Comparison of ENCODE assay signal across 8 mouse cellular contexts in the genomic region with DNA sequence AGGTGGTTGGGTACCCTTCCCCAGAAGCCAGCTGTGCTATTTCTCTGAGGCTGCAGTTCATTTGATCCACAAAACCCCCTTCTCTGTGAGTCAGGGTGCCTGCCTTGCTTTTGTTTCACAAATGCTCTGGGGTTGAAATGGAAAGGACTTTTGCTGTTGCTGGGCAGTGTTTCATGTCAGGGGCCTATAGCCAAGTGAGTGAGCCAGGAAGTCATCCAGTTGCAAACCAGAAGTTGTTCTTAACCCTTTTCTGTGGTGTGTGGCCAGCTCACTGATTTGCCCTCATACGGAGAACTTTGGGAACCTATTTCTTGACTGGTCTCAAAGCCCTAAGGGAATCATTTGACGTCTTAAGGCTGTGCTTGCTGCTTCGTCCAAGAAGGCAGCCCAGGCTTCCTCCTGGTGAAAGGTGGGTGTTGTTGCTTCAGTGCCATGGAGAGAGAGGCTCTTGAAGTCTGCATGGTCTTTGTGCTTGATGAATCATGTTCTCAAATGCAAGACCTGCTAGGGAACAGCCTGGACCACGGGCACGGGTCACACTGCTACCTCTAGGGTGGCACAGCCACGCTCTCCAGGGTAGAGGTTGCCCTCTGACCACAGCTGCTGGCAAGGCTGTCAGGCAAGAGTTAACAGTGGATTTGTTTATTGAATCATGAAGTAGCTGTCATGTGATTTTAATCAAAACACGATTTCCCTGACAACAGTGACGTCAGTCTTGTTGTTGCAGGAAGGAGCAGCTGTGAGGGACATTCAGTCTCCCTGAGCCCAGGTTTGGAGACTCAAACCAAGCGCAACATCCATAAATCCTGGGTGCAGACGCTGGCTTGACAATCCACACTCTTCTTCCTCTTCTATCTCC. TPM values are rescaled to one million over a fixed set of nuclear protein-coding genes. Genes with fewer than 3 reads are reported as not detected.
A peak's percentile ranks its signal among the peaks of the same experiment; 100 is the strongest.
DNase-seq lines count a peak whose midpoint lies in the region; ATAC-seq lines count a peak whose summit lies in the region.

No protein-coding gene starts in this region.

- H3K4me1 ChIP-seq in hindbrain, embryonic 10.5 days (replicated peaks) = peaks cover 12% of the 10 kb centered on the region
- H3K4me1 ChIP-seq in hindbrain, embryonic 11.5 days (replicated peaks; ENCODE audit: control insufficient read depth, insufficient read depth, low read length) = no peaks in the 10 kb centered on the region
- peaks cover 21% of the 10 kb centered on the region for H3K4me1 ChIP-seq in embryonic facial prominence, embryonic 10.5 days
- peaks cover 26% of the 10 kb centered on the region for H3K4me1 ChIP-seq in heart, embryonic 16.5 days (ENCODE audit: control insufficient read depth, insufficient read depth, low read length)
- H3K4me1 ChIP-seq in lung, embryonic 15.5 days = peaks cover 50% of the 10 kb centered on the region

- H3K9ac ChIP-seq in hindbrain, embryonic 11.5 days (ENCODE audit: low read depth, low read length) = no peak overlapping the region
- H3K9ac ChIP-seq in heart, embryonic 16.5 days (ENCODE audit: low read length) = 0 out of 2 replicates have a peak overlapping the region, but pooled peaks have one; percentile 5
- H3K9ac ChIP-seq in lung, embryonic 15.5 days = no peak overlapping the region

- no peaks in the 10 kb centered on the region for H3K27me3 ChIP-seq in hindbrain, embryonic 10.5 days (ENCODE audit: insufficient read depth, poor library complexity, severe bottlenecking)
- no peaks in the 10 kb centered on the region for H3K27me3 ChIP-seq in hindbrain, embryonic 11.5 days (ENCODE audit: control insufficient read depth, insufficient read depth, low read length)
- H3K27me3 ChIP-seq in embryonic facial prominence, embryonic 10.5 days (replicated peaks; ENCODE audit: low read depth, poor library complexity, severe bottlenecking) = no peaks in the 10 kb centered on the region
- H3K27me3 ChIP-seq in heart, embryonic 16.5 days (ENCODE audit: control insufficient read depth, insufficient read depth, low read length) = no peaks in the 10 kb centered on the region
- no peaks in the 10 kb centered on the region for H3K27me3 ChIP-seq in lung, embryonic 15.5 days

- H3K9me3 ChIP-seq in hindbrain, embryonic 10.5 days = no peaks in the 10 kb centered on the region
- H3K9me3 ChIP-seq in hindbrain, embryonic 11.5 days (ENCODE audit: control insufficient read depth, low read length) = no peaks in the 10 kb centered on the region
- H3K9me3 ChIP-seq in embryonic facial prominence, embryonic 10.5 days = no peaks in the 10 kb centered on the region
- no peaks in the 10 kb centered on the region for H3K9me3 ChIP-seq in heart, embryonic 16.5 days (replicated peaks; ENCODE audit: control insufficient read depth, low read length)
- H3K9me3 ChIP-seq in lung, embryonic 15.5 days = no peaks in the 10 kb centered on the region

- WGBS in hindbrain, embryonic 10.5 days = 82% methylated on average over 10 of the region's 10 CpGs
- 83% methylated on average over 10 of the region's 10 CpGs for WGBS in hindbrain, embryonic 11.5 days
- 77% methylated on average over 10 of the region's 10 CpGs for WGBS in embryonic facial prominence, embryonic 10.5 days
- 67% methylated on average over 10 of the region's 10 CpGs for WGBS in heart, embryonic 16.5 days
- WGBS in lung, embryonic 15.5 days = 40% methylated on average over 10 of the region's 10 CpGs

- 0 out of 2 replicates have a peak overlapping the region, but pooled peaks have one; percentile 45 for H3K27ac ChIP-seq in hindbrain, embryonic 10.5 days
- H3K27ac ChIP-seq in hindbrain, embryonic 11.5 days (ENCODE audit: low read depth, low read length) = no peak overlapping the region
- 0 out of 2 replicates have a peak overlapping the region, but pooled peaks have one; percentile 32 for H3K27ac ChIP-seq in embryonic facial prominence, embryonic 10.5 days (replicated peaks)
- peak overlapping the region; percentile 49 for H3K27ac ChIP-seq in heart, embryonic 16.5 days (ENCODE audit: low read length)
- H3K27ac ChIP-seq in lung, embryonic 15.5 days = peak overlapping the region; percentile 62

- no peak for ATAC-seq in hindbrain, embryonic 11.5 days (ENCODE audit: low FRiP score)
- ATAC-seq in heart, embryonic 16.5 days (replicated peaks; ENCODE audit: extremely low read depth, insufficient read depth, low FRiP score) = peak; percentile 11
- peak; percentile 72; the same call in 1 of the 2 replicates for ATAC-seq in lung, embryonic 15.5 days (ENCODE audit: borderline replicate concordance, extremely low read depth, low FRiP score, low TSS enrichment)
- ATAC-seq in erythroid progenitor cell, adult 5-6 weeks (replicated peaks; ENCODE audit: low FRiP score, poor library complexity, severe bottlenecking) = no peak

- H3K36me3 ChIP-seq in hindbrain, embryonic 10.5 days = peaks cover 69% of the 10 kb centered on the region
- H3K36me3 ChIP-seq in hindbrain, embryonic 11.5 days (ENCODE audit: control insufficient read depth, insufficient read depth, low read length) = 0 out of 2 replicates have a peak, but pooled peaks cover 2% of the 10 kb centered on the region
- H3K36me3 ChIP-seq in embryonic facial prominence, embryonic 10.5 days (replicated peaks) = peaks cover 73% of the 10 kb centered on the region
- H3K36me3 ChIP-seq in heart, embryonic 16.5 days (ENCODE audit: control insufficient read depth, insufficient read depth) = peaks cover 12% of the 10 kb centered on the region
- peaks cover 18% of the 10 kb centered on the region for H3K36me3 ChIP-seq in lung, embryonic 15.5 days

- no peak overlapping the region for H3K4me3 ChIP-seq in hindbrain, embryonic 10.5 days
- no peak overlapping the region for H3K4me3 ChIP-seq in hindbrain, embryonic 11.5 days (ENCODE audit: low read depth, low read length)
- H3K4me3 ChIP-seq in embryonic facial prominence, embryonic 10.5 days = no peak overlapping the region
- H3K4me3 ChIP-seq in heart, embryonic 16.5 days (ENCODE audit: low read length) = no peak overlapping the region
- H3K4me3 ChIP-seq in lung, embryonic 15.5 days = no peak overlapping the region

- no peak overlapping the region for H3K4me2 ChIP-seq in hindbrain, embryonic 11.5 days (replicated peaks; ENCODE audit: low read depth, low read length)
- no peak overlapping the region for H3K4me2 ChIP-seq in heart, embryonic 16.5 days (ENCODE audit: low read depth, low read length)
- peak overlapping the region; percentile 22; the same call in 1 of the 2 replicates for H3K4me2 ChIP-seq in lung, embryonic 15.5 days

- DNase-seq in hindbrain, embryonic 10.5 days (ENCODE audit: low spot score) = no peak
- no peak for DNase-seq in hindbrain, embryonic 11.5 days (ENCODE audit: low spot score)
- DNase-seq in embryonic facial prominence, embryonic 10.5 days (ENCODE audit: low spot score) = no peak
- peak; percentile 84 for DNase-seq in kidney, postnatal 14 days
- DNase-seq in urinary bladder, postnatal 36 days (ENCODE audit: low spot score in 2 of 2) = peak; percentile 67 to 80

RNA-seq across cellular contexts. Expression of gene Ppp2r1b, which starts 39.9 kb away (rescaled TPM):
- 120 and 147 TPM in 2 replicates for polyA plus RNA-seq in hindbrain, embryonic 10.5 days (2016; fragmentation: Nextera tagmentation; extraction: Ambion mirVana)
- polyA plus RNA-seq in hindbrain, embryonic 11.5 days (2014; fragmentation: Nextera tagmentation; extraction: Ambion mirVana) = 105 and 118 TPM in 2 replicates
- polyA plus RNA-seq in embryonic facial prominence, embryonic 10.5 days (2016; fragmentation: Nextera tagmentation; extraction: Ambion mirVana) = 162 and 178 TPM in 2 replicates
- polyA plus RNA-seq in heart, embryonic 16.5 days (2015; fragmentation: Nextera tagmentation; extraction: Ambion mirVana) = 38.2 and 41.8 TPM in 2 replicates
- 62.1 and 66.1 TPM in 2 replicates for polyA plus RNA-seq in lung, embryonic 15.5 days (2015; fragmentation: Nextera tagmentation; extraction: Ambion mirVana)
- total RNA-seq in erythroid progenitor cell, adult 5-6 weeks (2015; ENCODE audit: low replicate concordance) = 88.0 and 88.3 TPM in 2 replicates
- total RNA-seq in erythroid progenitor cell, adult 5-6 weeks (2017; ENCODE audit: low replicate concordance) = 87.7 and 116 TPM in 2 replicates

Comparison
In these comparisons a context has a peak if more than half of its experiments do, and no peak if none do; other contexts are left out.
1. DNase-seq: peak in kidney, postnatal 14 days (single experiment) and urinary bladder, postnatal 36 days (2 of 2); none in hindbrain, embryonic 10.5 days (single experiment), hindbrain, embryonic 11.5 days (single experiment) and embryonic facial prominence, embryonic 10.5 days (single experiment).
2. ATAC-seq: peak in heart, embryonic 16.5 days (single experiment) and lung, embryonic 15.5 days (single experiment); none in hindbrain, embryonic 11.5 days (single experiment) and erythroid progenitor cell, adult 5-6 weeks (single experiment).